Mouse (Mus musculus) kidney, adult 2 months (tissue): Measurements from ENCODE around the gene Kcnc3.

ENCODE experiments used
- CTCF ChIP-seq: fragments of 200-500 bp; conservative IDR thresholded peaks from 2 replicates; pipeline ENCODE4 v1.5.1; 2011; ENCODE audit warnings: low read depth, mild to moderate bottlenecking, control low read depth, low read length, moderate library complexity, mixed read lengths; ENCODE audit not compliant: insufficient read depth, insufficient read length
- POLR2A ChIP-seq: fragments of 200-500 bp; IDR thresholded peaks from one replicate; pipeline ENCODE4 v1.6.1; 2011; ENCODE audit warnings: low read depth, low read length, control low read depth

GRCm38 (mm10) chr7:44605436-44605835 is 15.0 kb downstream of the Kcnc3 start:
- TF ChIP-seq CTCF (no peak), POLR2A (no peak)
